Mouse (Mus musculus) gastrocnemius, postnatal 4 days (tissue): ENCODE data around the gene Dpm3. TPM values are rescaled to one million over a fixed set of nuclear protein-coding genes. Genes with fewer than 3 reads are reported as not detected.
A peak's percentile ranks its signal among the peaks of the same experiment; 100 is the strongest.

Experiments
- DNase-seq, 2 experiments: peaks; one replicate each; pipeline ENCODE4 v3.0.0; 2021 to 2022; ENCODE audit warnings: low spot score in 2 of 2, mixed read lengths in 2 of 2
- total RNA-seq, 2 experiments: library from RNA; stranded (reverse); gene quantifications; 2 replicates each; pipeline ENCODE4 v1.2.3; 2021

Dpm3 gene
- total RNA-seq, 2 experiments from 2014 or later, result 61.2 to 62.8 TPM

DNA sequence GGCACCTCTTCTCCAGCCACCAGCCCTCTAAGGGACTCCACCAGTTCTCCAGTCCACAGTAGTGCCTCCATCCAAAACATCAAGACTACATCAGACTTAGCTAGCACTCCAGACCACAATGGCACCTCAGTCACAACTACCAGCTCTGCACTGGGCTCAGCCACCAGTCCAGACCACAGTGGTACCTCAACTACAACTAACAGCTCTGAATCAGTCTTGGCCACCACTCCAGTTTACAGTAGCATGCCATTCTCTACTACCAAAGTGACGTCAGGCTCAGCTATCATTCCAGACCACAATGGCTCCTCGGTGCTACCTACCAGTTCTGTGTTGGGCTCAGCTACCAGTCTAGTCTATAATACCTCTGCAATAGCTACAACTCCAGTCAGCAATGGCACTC is 28.6 kb upstream of the Dpm3 start:
- DNase-seq, result no peak

DNA sequence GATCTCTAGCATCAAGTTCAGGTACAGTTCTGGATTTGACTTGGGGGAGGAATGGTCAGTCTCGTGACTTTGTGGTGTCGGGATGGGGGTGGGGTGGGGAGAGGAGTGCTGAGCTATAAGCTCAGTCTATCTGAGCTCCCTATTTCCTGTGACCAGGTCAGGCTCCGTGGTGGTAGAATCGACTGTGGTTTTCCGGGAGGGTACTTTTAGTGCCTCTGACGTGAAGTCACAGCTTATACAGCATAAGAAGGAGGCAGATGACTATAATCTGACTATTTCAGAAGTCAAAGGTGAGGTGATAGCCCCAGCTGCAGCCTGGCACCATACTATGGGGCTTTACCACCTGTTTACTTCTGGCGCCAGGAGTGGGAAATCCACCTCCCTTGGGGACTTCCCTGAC is 27.8 kb upstream of the Dpm3 start:
- no peak for DNase-seq

DNA sequence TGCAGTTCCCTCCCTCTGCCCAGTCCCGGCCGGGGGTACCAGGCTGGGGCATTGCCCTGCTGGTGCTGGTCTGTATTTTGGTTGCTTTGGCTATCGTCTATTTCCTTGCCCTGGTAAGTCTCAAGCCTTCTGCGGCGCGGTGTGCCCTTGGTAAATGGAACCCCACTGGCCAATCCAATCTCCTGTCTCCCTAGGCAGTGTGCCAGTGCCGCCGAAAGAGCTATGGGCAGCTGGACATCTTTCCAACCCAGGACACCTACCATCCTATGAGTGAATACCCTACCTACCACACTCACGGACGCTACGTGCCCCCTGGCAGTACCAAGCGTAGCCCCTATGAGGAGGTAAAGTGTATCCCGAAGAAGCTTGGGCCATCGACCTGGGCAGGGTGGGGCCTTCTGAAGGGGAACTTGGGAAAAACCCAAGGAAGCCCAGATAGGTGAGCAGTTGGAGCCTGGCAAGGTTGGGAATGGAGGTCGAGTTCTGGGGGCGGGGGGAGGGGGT is 27.3 kb upstream of the Dpm3 start:
- DNase-seq, result no peak

GRCm38 (mm10) chr3:89232614-89233013 is 26.5 kb upstream of the Dpm3 start:
- no peak for DNase-seq

GRCm38 (mm10) chr3:89233562-89234110 is 25.5 kb upstream of the Dpm3 start:
- DNase-seq, result no peak

DNA sequence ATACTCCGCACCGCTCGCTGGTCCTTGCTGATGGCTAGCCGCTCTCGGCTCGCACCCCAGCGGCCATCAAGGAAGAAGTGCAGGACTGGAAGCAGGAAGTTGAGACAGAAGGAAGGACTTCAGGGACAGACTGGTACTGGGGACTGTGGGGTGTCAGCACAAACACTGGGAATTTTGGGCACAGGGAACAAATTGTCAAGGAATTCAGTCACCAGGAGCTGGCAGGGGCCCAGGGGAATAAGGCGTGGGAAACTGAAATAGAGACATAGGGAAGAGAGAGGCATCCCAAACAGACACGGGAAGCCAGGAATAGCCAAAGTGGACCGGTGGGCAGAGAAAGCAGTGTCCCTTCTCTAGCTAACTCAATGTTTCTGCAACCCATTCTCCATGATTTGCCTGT is 22.6 kb upstream of the Dpm3 start:
- DNase-seq, result no peak

GRCm38 (mm10) chr3:89237682-89238081 is 21.5 kb upstream of the Dpm3 start:
- peak in 1 of 2 experiments; percentile 16 for DNase-seq

GRCm38 (mm10) chr3:89238494-89238893 is 20.7 kb upstream of the Dpm3 start:
- DNase-seq, result peak in 1 of 2 experiments; percentile 16

DNA sequence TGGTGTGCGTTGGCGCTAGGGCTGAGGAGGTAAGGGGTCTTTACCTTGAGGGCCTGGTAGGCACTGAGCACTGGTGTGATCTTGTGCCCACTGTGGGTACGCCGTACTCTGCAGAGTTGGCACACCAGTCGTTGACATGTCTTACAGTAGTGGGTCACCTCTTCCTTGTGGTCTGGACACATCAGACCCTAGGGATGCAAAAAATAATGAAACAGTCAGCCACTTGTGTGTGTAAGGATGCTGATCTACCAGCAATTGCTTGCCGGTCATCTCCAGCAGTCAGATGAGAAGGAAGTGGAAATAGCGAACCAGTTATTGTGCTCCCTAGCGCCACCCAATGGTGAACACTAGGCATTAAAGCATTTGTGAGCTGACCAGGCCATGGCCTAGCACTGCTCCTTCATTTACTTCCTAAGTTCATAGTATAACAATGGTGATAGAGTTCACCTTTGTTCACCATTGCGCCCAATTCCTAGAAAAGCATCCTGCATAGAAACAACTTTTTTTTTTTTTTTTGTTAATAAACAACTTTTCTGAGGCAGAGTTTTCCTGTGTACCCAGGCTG is 16.7 kb upstream of the Dpm3 start:
- DNase-seq, result peak in 1 of 2 experiments; percentile 68

DNA sequence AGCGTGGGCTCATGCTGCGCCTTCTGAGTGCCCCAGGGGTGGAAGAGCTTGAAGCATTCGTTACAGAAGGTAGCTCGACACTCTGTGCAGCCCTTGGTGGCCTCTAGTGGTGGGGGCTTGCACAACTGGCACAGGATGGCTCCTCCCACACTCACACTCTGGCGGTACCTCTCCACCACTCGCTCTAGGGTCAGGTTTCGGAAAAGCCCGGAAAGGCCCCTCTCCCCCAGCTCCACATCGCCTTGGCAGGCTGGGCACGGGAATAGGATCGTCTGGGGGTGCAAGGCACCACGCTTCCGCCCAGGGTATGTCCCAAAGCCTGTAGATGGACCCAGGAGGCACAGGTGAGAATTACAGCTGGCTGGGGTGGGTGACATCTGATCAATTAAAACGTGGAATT is 15.5 kb upstream of the Dpm3 start:
- no peak for DNase-seq

DNA sequence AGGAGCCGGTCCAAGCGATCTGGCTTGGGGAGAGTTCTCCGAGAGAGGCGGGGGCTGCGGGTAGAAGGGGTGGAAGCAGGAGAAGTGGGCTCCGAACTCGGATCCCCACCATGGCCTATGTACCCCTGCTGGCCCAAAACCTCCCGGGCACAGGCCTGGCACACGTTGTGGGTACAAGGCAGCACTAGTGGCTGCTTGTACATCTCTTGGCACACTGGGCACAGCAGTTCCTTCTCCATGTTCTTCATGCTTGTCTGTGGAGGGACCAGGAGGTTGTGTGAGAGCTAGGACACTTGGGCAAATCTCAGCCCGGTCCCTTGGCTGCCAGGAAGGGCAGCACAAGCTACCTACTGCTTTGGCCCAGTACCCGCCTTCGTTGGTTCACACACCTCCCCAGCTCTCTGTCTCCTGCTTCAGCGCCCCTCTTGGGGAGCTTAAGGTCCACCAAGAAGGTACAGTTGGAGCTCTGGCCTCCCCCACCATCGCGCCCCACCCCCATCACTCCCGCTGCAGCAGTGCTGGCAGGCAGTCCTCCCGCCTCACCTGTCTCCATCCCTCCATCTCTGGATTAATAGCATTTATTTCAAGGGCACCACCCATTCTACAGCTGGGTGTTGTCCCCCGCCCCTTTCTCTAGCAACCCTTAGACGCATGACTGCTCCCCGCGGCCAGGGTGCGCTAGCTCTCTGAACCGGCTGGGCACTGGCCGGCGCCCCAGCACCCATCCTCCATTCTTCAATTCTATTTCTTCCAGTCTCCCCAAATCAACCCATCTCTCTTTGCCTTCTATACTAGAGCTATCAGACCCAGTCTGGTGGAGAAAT is 14.8 kb upstream of the Dpm3 start:
- DNase-seq, result no peak

- DNase-seq, result no peak
Measured at GRCm38 (mm10) chr3:89244982-89245687, 14.0 kb upstream of the Dpm3 start.

GRCm38 (mm10) chr3:89245688-89246171 is 13.4 kb upstream of the Dpm3 start, which contains the start of gene Krtcap2:
Krtcap2 (plus strand) TSS chr3:89245966.
- no peak for DNase-seq

DNA sequence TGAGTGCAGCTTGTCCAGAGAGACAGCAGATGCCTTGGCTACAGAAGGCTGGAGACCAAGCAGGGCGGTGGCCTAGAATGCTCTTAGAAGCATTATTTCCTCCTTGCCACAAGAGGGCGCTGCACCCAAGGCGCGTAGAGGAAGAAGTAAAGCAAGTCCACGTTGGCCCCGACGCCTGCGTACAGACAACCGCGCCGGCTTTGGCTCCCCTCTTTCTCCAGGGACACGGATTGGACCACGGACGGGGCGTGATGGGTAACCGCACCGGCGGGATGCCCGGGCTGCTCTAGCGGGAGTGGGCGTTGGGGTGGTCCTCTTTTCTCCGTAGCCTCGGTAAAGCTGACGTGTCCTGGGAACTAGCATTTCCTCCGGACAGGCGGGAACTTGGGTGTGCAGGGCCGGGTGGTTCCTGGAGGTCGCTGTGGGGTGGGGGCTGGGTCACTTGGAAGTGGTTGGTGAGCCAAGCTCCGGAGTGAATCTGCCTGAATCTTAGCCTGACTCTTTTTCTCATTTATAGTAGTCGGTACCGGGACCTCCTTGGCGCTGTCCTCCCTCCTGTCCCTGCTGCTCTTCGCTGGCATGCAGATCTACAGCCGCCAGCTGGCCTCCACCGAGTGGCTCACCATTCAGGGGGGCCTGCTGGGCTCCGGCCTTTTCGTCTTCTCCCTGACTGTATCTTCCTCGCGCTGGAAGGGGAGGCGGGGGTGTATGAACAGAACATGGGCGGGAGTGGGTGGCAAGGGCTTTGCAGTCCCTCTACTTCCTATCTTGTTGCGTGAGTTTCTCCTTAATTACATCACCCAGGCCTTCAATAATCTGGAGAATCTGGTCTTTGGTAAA is 12.7 kb upstream of the Dpm3 start, which contains the start of gene Trim46:
Gene Trim46, minus strand, starts transcription at position 49 of the 840 bp plus-strand sequence.
- DNase-seq, result peak; percentile 78 to 90

DNA sequence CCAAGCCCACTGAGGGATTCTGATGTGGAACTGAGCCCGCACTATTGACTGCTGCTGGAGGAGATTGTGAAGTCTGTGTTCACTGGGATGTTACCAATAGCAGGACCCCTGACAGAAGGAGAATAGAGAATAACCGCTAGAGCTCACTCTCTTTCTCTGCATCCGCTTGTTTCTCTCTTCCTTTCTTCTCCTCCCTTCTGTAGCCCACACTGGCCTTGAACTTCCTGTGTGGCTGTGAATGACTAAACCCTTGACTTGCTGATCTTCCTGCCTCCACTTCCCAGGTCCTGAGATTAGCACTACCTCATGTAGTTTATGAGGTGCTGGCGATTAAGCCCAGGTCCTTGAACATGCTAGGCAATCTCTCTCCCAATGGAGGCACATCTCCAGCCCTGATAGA is 11.7 kb upstream of the Dpm3 start:
- no peak for DNase-seq

DNA sequence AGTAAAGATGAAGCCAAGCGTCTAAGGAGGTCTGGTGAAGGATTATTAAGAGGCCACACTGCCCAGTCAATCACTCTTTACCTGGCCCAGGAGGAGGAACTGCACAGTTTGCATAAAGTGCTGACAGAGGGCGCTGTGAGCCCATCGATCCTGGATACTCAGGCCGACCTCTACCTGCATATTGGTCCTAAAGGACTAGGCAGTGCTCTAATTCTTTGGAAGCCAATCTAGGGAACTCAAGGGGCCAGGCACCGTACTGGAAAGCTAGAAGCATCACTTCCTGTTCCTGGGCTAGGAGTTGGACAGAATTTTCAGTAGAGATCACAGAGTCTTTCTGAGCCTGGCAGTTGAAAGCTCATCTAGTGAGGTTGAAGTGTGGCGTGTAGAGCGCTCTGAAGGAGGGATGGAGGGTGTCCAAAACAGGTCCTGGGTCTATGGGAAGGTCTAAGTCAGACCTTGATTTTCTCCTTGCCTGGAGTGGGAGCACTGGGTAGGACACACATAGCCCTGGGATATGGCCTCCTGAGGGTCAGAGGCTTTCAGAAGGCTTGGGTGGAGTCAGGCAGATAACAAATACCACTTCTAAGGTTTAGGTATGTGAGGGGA is 8.6 kb upstream of the Dpm3 start:
- DNase-seq, result peak in 1 of 2 experiments; percentile 30

DNA sequence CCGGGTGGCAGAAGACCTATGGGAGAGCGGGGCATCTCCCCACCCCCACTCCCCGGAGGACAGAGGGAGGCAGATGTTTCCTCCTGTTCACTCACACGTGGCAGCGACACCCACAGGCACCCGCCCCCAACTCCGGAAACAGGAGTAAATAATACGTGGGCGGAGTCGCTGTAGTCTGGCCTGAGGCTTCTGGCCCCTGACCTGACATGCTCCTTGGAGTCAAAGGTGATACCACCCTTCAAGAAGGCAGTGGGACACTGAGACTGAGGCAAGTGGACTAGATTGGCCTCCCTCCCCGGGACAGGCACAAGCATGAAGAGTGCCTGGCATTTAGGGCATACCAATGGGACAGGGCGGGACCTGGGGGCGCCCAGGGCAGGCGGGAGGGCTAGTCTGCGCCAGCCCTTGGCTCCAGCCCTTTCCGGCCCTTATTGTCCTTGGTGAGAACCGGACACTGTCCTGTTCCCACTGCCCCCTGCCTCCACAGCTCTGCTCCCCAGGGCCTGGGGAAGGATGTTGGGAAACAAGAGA is 7.7 kb upstream of the Dpm3 start:
- peak in 1 of 2 experiments; percentile 42 for DNase-seq

- DNase-seq, result no peak
Measured at GRCm38 (mm10) chr3:89254994-89255393, 4.2 kb upstream of the Dpm3 start.

- no peak for DNase-seq
Measured at GRCm38 (mm10) chr3:89256177-89256576, 3.0 kb upstream of the Dpm3 start.

DNA sequence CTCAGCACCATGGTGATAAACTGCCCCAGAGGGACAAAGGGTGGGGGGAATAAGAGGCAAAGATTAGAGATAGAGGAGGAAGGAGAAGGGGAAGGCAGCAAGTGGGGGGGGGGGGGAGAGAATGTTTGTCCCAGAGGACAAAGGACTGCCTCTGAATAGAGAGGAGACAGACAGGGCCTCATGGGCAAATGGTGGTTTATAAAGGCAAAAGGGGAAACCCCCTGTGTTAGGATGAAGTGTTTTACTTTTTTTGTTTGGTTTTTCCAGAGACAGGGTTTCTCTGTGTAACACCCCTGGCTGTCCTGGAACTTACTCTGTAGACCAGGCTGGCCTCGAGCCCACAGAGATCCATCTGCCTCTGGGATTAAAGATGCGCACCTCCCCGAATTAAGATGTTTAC is 1.1 kb downstream of the Dpm3 start:
- no peak for DNase-seq
